Mouse (Mus musculus): ENCODE data around the gene Tmem199. TPM values are rescaled to one million over a fixed set of nuclear protein-coding genes. Genes with fewer than 3 reads are reported as not detected.

Tmem199 gene
- 73.7 and 85.5 TPM in 2 replicates for polyA plus RNA-seq (2016; fragmentation: Nextera tagmentation; extraction: Ambion mirVana)

- Histone ChIP-seq H3K27me3 (ENCODE audit: low read depth, poor library complexity, severe bottlenecking) (no peaks in the 10 kb centered on the region), H3K4me3 (peak within 1 kb of the TSS; percentile 85), H3K36me3 (peaks cover 63% of the 10 kb centered on the region), H3K4me1 (peaks cover 19% of the 10 kb centered on the region), H3K9me3 (replicated peaks) (no peaks in the 10 kb centered on the region), H3K27ac (peak within 1 kb of the TSS; percentile 94)
- WGBS: under 1% methylated on average over 67 of the region's 67 CpGs
- peak; percentile 98 for DNase-seq (ENCODE audit: low spot score)
Observed at GRCm38 (mm10) chr11:78512025-78512957, at the start of gene Tmem199, which contains the start of gene Poldip2. Gene Tmem199 (minus strand): TSS chr11:78512172. Gene Poldip2 (plus strand): TSS chr11:78512193.

- H3K9me3 ChIP-seq (replicated peaks): no peaks in the 10 kb centered on the region
- WGBS: 22% methylated on average over 4 of the region's 4 CpGs
- no peak overlapping the region for H3K4me3 ChIP-seq
- DNase-seq (ENCODE audit: low spot score): peak; percentile 52
- H3K27me3 ChIP-seq (ENCODE audit: low read depth, poor library complexity, severe bottlenecking): no peaks in the 10 kb centered on the region
- no peak overlapping the region for H3K27ac ChIP-seq
- 0 out of 2 replicates have a peak, but pooled peaks cover 2% of the 10 kb centered on the region for H3K36me3 ChIP-seq
- H3K4me1 ChIP-seq: 0 out of 2 replicates have a peak, but pooled peaks cover 2% of the 10 kb centered on the region
Observed at GRCm38 (mm10) chr11:78560447-78560846, 48.5 kb upstream of the Tmem199 start.

GRCm38 (mm10) chr11:78557241-78557640 is 45.3 kb upstream of the Tmem199 start:
- no peaks in the 10 kb centered on the region for H3K27me3 ChIP-seq (ENCODE audit: low read depth, poor library complexity, severe bottlenecking)
- H3K36me3 ChIP-seq: no peaks in the 10 kb centered on the region
- H3K9me3 ChIP-seq (replicated peaks): no peaks in the 10 kb centered on the region
- 0 out of 2 replicates have a peak, but pooled peaks cover 2% of the 10 kb centered on the region for H3K4me1 ChIP-seq
- no peak overlapping the region for H3K27ac ChIP-seq
- no peak for DNase-seq (ENCODE audit: low spot score)
- WGBS: 60% methylated on average over 8 of the region's 8 CpGs
- no peak overlapping the region for H3K4me3 ChIP-seq

GRCm38 (mm10) chr11:78556070-78556469 is 44.1 kb upstream of the Tmem199 start:
- WGBS: 85% methylated on average over 4 of the region's 4 CpGs
- no peak overlapping the region for H3K4me3 ChIP-seq
- no peaks in the 10 kb centered on the region for H3K9me3 ChIP-seq (replicated peaks)
- no peak overlapping the region for H3K27ac ChIP-seq
- peaks cover 4% of the 10 kb centered on the region; the same call in 1 of the 2 replicates for H3K4me1 ChIP-seq
- no peaks in the 10 kb centered on the region for H3K36me3 ChIP-seq
- no peaks in the 10 kb centered on the region for H3K27me3 ChIP-seq (ENCODE audit: low read depth, poor library complexity, severe bottlenecking)
- DNase-seq (ENCODE audit: low spot score): no peak

GRCm38 (mm10) chr11:78555623-78556022 is 43.7 kb upstream of the Tmem199 start:
- H3K27me3 ChIP-seq (ENCODE audit: low read depth, poor library complexity, severe bottlenecking): no peaks in the 10 kb centered on the region
- no peaks in the 10 kb centered on the region for H3K9me3 ChIP-seq (replicated peaks)
- no peaks in the 10 kb centered on the region for H3K36me3 ChIP-seq
- no peak overlapping the region for H3K27ac ChIP-seq
- peaks cover 8% of the 10 kb centered on the region; the same call in 1 of the 2 replicates for H3K4me1 ChIP-seq
- no peak for DNase-seq (ENCODE audit: low spot score)
- no peak overlapping the region for H3K4me3 ChIP-seq
- 84% methylated on average over 3 of the region's 3 CpGs for WGBS

GRCm38 (mm10) chr11:78551059-78551398 is 39.1 kb upstream of the Tmem199 start:
- peaks cover 9% of the 10 kb centered on the region; the same call in 1 of the 2 replicates for H3K36me3 ChIP-seq
- WGBS: 34% methylated on average over 6 of the region's 6 CpGs
- no peak for DNase-seq (ENCODE audit: low spot score)

GRCm38 (mm10) chr11:78550168-78551058 is 38.4 kb upstream of the Tmem199 start, which contains the start of gene Tmem97:
Gene Tmem97 (minus strand): TSS chr11:78550777.
- Histone ChIP-seq H3K27ac (peak within 1 kb of the TSS; percentile 91), H3K4me3 (peak within 1 kb of the TSS; percentile 78), H3K36me3 (peaks cover 15% of the 10 kb centered on the region), H3K9me3 (replicated peaks) (no peaks in the 10 kb centered on the region), H3K27me3 (ENCODE audit: low read depth, poor library complexity, severe bottlenecking) (no peaks in the 10 kb centered on the region), H3K4me1 (peaks cover 27% of the 10 kb centered on the region)
- WGBS: under 1% methylated on average over 60 of the region's 60 CpGs
- peak; percentile 95 for DNase-seq (ENCODE audit: low spot score)

More at GRCm38 (mm10) chr11:78551059-78551398, 39.1 kb upstream of the Tmem199 start:
- H3K4me3 ChIP-seq: peak overlapping the region; percentile 78
- no peaks in the 10 kb centered on the region for H3K9me3 ChIP-seq (replicated peaks)
- no peaks in the 10 kb centered on the region for H3K27me3 ChIP-seq (ENCODE audit: low read depth, poor library complexity, severe bottlenecking)
- peaks cover 27% of the 10 kb centered on the region for H3K4me1 ChIP-seq
- H3K27ac ChIP-seq: peak overlapping the region; percentile 91

- WGBS: 12% methylated on average over 5 of the region's 5 CpGs
- DNase-seq (ENCODE audit: low spot score): no peak
- no peaks in the 10 kb centered on the region for H3K27me3 ChIP-seq (ENCODE audit: low read depth, poor library complexity, severe bottlenecking)
- H3K36me3 ChIP-seq: peaks cover 24% of the 10 kb centered on the region
- no peaks in the 10 kb centered on the region for H3K9me3 ChIP-seq (replicated peaks)
- H3K27ac ChIP-seq: peak overlapping the region; percentile 91
- peaks cover 29% of the 10 kb centered on the region for H3K4me1 ChIP-seq
- peak overlapping the region; percentile 78 for H3K4me3 ChIP-seq
Observed at GRCm38 (mm10) chr11:78549491-78549987, 37.6 kb upstream of the Tmem199 start.

GRCm38 (mm10) chr11:78547718-78548460 is 35.9 kb upstream of the Tmem199 start:
- no peak overlapping the region for H3K4me3 ChIP-seq
- no peaks in the 10 kb centered on the region for H3K27me3 ChIP-seq (ENCODE audit: low read depth, poor library complexity, severe bottlenecking)
- DNase-seq (ENCODE audit: low spot score): no peak

GRCm38 (mm10) chr11:78545181-78545580 is 33.2 kb upstream of the Tmem199 start:
- Histone ChIP-seq H3K36me3 (peaks cover 65% of the 10 kb centered on the region), H3K4me3 (no peak overlapping the region), H3K27me3 (ENCODE audit: low read depth, poor library complexity, severe bottlenecking) (no peaks in the 10 kb centered on the region), H3K9me3 (replicated peaks) (no peaks in the 10 kb centered on the region), H3K4me1 (peaks cover 24% of the 10 kb centered on the region), H3K27ac (no peak overlapping the region)
- WGBS: 72% methylated on average over 8 of the region's 8 CpGs
- no peak for DNase-seq (ENCODE audit: low spot score)

More at GRCm38 (mm10) chr11:78547718-78548460, 35.9 kb upstream of the Tmem199 start:
- Histone ChIP-seq H3K27ac (no peak overlapping the region), H3K4me1 (peaks cover 29% of the 10 kb centered on the region), H3K9me3 (replicated peaks) (no peaks in the 10 kb centered on the region), H3K36me3 (peaks cover 39% of the 10 kb centered on the region)
- WGBS: 79% methylated on average over 2 of the region's 2 CpGs

GRCm38 (mm10) chr11:78544449-78545111 is 32.6 kb upstream of the Tmem199 start:
- Histone ChIP-seq H3K4me3 (no peak overlapping the region), H3K9me3 (replicated peaks) (no peaks in the 10 kb centered on the region), H3K4me1 (peaks cover 20% of the 10 kb centered on the region), H3K36me3 (peaks cover 71% of the 10 kb centered on the region), H3K27me3 (ENCODE audit: low read depth, poor library complexity, severe bottlenecking) (no peaks in the 10 kb centered on the region), H3K27ac (no peak overlapping the region)
- 93% methylated on average over 7 of the region's 7 CpGs for WGBS
- DNase-seq (ENCODE audit: low spot score): no peak
